Mouse (Mus musculus) c-Kit-positive CD71-negative TER-119-negative erythroid progenitor cells, embryonic 14.5 days (primary cell): ENCODE data around the gene Vdac1.
"Not testable (repeated sequence)": the region's sequence is repeated elsewhere in the genome, so short reads cannot be mapped to it uniquely, and the experiment has no call there.

ENCODE experiments used
- DNase-seq: peaks from one replicate; pipeline ENCODE4 v3.0.0-alpha.2; 2013; ENCODE audit warnings: low read depth

The Vdac1 gene

GRCm38 (mm10) chr11:52344991-52345777, 15.5 kb upstream of the Vdac1 start:
- no peak for DNase-seq

DNA sequence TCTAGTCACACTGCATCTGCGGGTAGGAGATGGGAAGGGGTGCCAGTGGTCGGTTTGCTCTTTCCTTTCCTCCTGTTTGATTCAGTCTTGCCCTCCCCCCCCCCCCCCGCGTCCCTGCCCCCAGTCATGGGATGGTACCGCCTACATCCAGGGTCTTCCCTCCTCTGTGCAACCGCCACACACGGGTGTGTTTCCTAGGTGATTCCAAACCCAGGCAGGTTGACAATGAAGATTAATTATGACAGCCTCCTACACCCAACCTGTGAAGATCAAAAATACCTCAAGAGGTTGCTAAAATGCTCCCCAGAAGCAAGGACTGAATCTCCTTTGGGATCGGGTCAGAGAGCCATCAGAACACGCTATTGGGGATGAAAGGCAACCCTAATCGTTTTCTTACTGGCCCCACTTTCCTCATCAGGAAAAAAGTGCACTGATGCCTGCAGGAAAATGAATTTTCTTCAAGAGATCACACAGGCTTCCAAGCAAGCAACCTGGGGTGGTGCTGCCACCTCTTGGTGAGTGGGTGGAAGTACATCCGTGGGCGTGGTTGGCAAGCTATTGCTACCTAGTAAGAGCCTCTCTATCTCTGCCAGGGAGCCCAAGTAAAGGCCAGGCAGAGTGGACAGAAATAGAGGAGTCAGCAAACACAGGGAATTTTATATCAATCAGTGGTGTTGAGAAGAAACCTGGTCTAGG, 14.6 kb upstream of the Vdac1 start:
- peak; percentile 90 for DNase-seq

- peak; percentile 63 for DNase-seq
Observed at GRCm38 (mm10) chr11:52346635-52347005, 14.0 kb upstream of the Vdac1 start.

GRCm38 (mm10) chr11:52348156-52348555, 12.5 kb upstream of the Vdac1 start:
- no peak for DNase-seq

- DNase-seq: no peak
Observed at GRCm38 (mm10) chr11:52348724-52349123, 11.9 kb upstream of the Vdac1 start.

GRCm38 (mm10) chr11:52350924-52351323, 9.7 kb upstream of the Vdac1 start:
- DNase-seq: peak; percentile 48

DNA sequence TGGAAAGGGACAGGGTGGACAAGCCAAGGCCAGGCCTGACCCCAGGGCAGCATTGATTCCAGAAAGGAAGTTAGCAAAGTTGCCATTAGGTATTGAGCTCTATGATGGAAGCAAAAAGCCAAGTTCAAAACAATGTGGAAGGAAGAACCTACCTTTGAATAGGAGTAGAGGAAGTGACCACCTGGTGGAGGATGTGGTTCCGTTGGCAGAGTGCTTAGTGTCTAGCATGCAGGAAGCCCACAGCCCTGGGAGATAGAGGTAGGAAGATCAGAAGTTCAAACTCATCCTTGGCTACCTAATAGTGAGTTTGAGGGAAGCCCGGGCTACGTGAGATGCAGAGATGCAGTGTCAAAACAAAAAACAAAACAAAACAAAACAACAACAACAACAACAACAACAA, 8.4 kb upstream of the Vdac1 start:
- DNase-seq: no peak

DNA sequence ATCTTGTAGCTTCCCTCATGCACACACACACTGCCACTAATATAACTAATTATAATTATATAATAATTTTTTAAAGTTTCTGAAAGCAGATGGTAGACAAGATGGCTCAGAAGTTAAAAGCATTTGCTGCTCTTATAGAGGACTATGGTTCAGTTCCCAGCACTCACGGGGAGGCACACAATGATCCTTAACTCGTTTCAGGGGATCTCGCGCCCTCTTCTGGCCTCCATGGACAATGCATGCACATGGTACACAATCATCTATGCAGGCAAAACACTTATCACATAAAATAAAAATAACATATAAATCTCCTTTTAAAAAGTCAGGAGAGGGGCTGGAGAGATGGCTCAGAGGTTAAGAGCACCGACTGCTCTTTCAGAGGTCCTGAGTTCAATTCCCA, 6.0 kb upstream of the Vdac1 start:
- DNase-seq: no peak

DNA sequence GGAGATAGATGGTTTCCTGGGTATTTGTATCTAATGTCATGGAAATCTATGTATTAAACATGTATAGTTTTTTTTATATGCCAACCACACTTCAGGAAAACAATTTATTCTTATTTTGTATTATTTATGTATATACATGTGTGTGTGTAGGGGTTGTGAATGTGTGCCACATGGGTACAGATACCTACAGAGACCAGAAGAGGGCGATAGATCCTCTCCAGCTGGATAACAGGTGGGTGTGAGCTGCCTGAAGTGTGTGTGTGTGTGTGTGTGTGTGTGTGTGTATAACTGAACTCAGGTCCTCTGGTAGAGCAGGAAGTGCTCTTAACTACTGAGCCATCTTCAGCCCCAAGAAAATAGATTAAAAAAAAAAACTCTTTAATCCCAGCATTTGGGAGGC, 5.1 kb upstream of the Vdac1 start:
- DNase-seq: no peak

GRCm38 (mm10) chr11:52357091-52357490, 3.6 kb upstream of the Vdac1 start:
- DNase-seq: not testable (repeated sequence)

- no peak for DNase-seq
Observed at GRCm38 (mm10) chr11:52358520-52358919, 2.1 kb upstream of the Vdac1 start.

- DNase-seq: no peak
Observed at GRCm38 (mm10) chr11:52359686-52360470, 782 bp upstream of the Vdac1 start.

DNA sequence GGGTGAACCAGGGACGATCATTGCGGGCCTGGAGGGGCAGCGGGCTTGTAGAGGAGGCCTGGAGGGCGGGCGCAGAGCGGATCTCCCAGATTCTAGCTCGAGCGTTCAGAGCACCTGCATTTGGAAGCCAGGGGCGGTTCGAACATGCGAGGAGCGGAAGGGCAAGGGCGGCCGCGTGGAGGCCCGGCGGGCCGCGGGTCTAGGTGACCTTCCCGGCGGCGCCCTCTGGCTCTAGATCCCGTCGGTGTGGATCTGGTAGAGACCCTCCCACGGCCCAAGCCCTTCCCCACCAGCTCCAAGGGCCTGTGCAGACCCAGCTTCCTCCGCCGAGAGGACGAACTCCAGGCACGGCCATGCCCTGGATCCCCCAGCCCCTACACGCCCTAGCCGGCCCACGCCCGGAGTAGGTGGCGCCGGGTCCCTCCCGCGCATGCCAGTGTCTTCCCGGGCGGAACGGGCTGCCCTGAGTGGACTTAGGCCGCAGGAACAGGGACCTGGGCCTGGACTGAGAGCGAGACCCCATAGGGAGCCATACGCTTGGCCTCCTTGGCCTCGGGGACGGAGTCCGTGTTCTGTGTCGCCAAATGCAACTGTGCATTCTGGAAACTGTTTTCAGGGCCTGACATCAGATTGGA, 744 bp downstream of the Vdac1 start:
- no peak for DNase-seq

DNA sequence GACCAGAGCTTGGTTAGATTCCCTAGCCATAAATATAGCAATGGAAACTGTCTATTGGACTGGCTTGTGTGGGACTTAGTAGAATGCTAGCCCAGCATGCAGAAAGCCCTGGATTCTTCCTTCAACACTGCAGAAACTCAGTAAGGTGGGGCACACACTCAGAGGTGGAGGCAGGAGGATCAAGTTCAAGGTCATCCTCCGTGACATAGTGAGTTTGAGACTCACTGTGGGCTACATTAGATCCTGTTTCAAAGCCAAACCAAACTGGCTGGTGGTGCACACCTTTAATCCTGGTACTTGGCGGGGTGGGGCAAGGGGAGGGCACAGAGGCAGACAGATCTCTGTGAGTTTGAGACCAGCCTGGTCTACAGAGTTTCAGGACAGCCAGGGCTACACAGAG, 3.7 kb downstream of the Vdac1 start:
- no peak for DNase-seq

DNA sequence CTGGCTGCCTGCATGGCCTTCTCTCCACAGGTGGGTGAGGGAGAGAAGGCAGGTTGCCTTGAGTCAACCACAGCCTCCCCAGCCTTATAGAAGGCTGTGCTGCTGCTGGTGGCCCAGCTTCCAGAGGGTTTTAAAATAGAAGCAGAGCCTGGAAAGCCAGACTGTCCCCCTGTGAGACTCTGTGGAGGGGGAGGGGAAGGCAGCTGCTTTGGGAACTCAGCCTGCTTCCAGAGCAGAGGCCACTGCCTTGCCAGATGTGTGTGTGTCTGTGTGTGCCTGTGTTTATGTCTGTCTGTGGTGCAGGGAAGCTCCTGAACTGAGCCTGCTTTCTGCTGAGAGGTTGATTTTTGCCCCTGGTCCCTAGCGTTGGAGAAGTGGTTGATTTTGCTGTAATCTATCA, 4.5 kb downstream of the Vdac1 start:
- no peak for DNase-seq

- no peak for DNase-seq
Observed at GRCm38 (mm10) chr11:52366358-52366757, 5.7 kb downstream of the Vdac1 start.

- DNase-seq: no peak
Observed at GRCm38 (mm10) chr11:52368176-52368985, 7.7 kb downstream of the Vdac1 start.

- DNase-seq: no peak
Observed at GRCm38 (mm10) chr11:52369252-52370134, 8.8 kb downstream of the Vdac1 start.

GRCm38 (mm10) chr11:52370135-52370452, 9.4 kb downstream of the Vdac1 start:
- no peak for DNase-seq

GRCm38 (mm10) chr11:52370538-52370937, 9.9 kb downstream of the Vdac1 start:
- DNase-seq: no peak

GRCm38 (mm10) chr11:52373841-52374240, 13.2 kb downstream of the Vdac1 start:
- DNase-seq: no peak
